ENCODE assay signal across 27 mouse cellular contexts in the genomic region with DNA sequence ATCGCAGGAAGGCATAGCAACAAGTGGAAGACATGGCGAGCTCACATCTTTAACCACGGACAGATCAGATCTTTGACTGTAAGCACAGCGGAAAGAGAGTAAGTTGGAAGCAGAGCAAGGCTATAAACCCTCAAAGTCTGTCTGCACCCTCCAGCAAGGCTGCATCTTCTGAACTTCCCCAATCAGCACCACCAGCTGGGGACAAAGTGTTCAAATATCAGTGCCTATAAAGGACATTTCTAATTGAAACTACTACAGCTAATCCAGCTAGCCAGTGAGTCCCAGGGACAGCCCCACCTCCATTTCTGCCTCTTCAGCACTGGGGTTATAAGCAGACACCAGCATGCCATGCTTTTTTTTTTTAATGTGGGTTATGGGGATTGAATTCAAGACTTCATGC. TPM values are rescaled to one million over a fixed set of nuclear protein-coding genes. Genes with fewer than 3 reads are reported as not detected.
A peak's percentile ranks its signal among the peaks of the same experiment; 100 is the strongest.
DNase-seq lines count a peak whose midpoint lies in the region; ATAC-seq and TF ChIP-seq lines count a peak whose summit lies in the region.
"Had no signal": no experiment of that assay in that cellular context is flagged by ENCODE, and none has a peak within 500 bp of the region (broad histone marks: within the 10 kb centered on the region; RNA-seq: fewer than 3 reads in every experiment).

No protein-coding gene starts in this region.

- no peak for TF ChIP-seq EP300 in CH12.LX (IDR thresholded peaks at IDR 0.05; ENCODE audit: low read length)

- no peak for ATAC-seq in CD4-positive, CD25-positive, alpha-beta regulatory T cell, adult 4 months
- ATAC-seq: activated CD4-positive, CD25-positive, alpha-beta regulatory T cell, adult 4 months; forebrain, embryonic 14.5 days; forebrain, postnatal 0 days; hindbrain, postnatal 0 days; inflammation-experienced regulatory T-cells, adult 6 months had no signal

- in situ Hi-C loops in CH12.LX (cut with MboI; ENCODE audit: low pct_ligation_motif_present, low pct_unique_long_range_greater_than_20kb, low sequenced_read_pairs) = no loop called here

- H3K79me2 ChIP-seq in CH12.LX (replicated peaks; ENCODE audit: control insufficient read depth, extremely low read depth, insufficient read depth, poor library complexity, severe bottlenecking) (no peaks in the 10 kb centered on the region), macrophage (ENCODE audit: inconsistent target) (no peaks in the 10 kb centered on the region)

- H3K27me3 ChIP-seq in spleen, adult 2 months (ENCODE audit: control insufficient read depth, insufficient read depth, low read length) = no peaks in the 10 kb centered on the region
- no peaks in the 10 kb centered on the region for H3K27me3 ChIP-seq in CH12.LX (replicated peaks)
- H3K27me3 ChIP-seq: embryonic facial prominence, embryonic 12.5 days; embryonic facial prominence, embryonic 15.5 days; heart, embryonic 13.5 days had no signal

- no peak for TF ChIP-seq CTCF in spleen, adult 2 months (IDR thresholded peaks at IDR 0.05; ENCODE audit: extremely low read depth, insufficient read depth, insufficient read length, insufficient replicate concordance)
- TF ChIP-seq CTCF in CH12.LX (conservative IDR thresholded peaks at IDR 0.05 in 1 of 2, IDR thresholded peaks at IDR 0.05 in 1 of 2; ENCODE audit: low read depth in 2 of 2, low read length in 2 of 2) = no peak
- TF ChIP-seq CTCF in bone marrow macrophage, adult 2 months (IDR thresholded peaks at IDR 0.05; ENCODE audit: low read depth, low read length) = no peak

- WGBS in spleen, adult 2 months = 58% methylated on average over 4 of the region's 4 CpGs
- WGBS in macrophage (ENCODE audit: missing documents) = 80% methylated on average over 4 of the region's 4 CpGs

- peak overlapping the region; percentile 1; the same call in 1 of the 2 replicates for H3K4me2 ChIP-seq in CH12.LX (ENCODE audit: insufficient read depth, low read depth, poor library complexity, severe bottlenecking)
- H3K4me2 ChIP-seq: embryonic facial prominence, embryonic 12.5 days; embryonic facial prominence, embryonic 15.5 days; heart, embryonic 13.5 days; hindbrain, embryonic 14.5 days had no signal

- peak overlapping the region; percentile 96 for H3K27ac ChIP-seq in spleen, adult 2 months (ENCODE audit: insufficient read depth, low read length)
- H3K27ac ChIP-seq in CH12.LX (ENCODE audit: insufficient read depth, low read depth) (peak overlapping the region; percentile 83), macrophage (peak overlapping the region; percentile 95)
- peak overlapping the region; percentile 99 for H3K27ac ChIP-seq in bone marrow macrophage, adult 2 months (ENCODE audit: insufficient read depth, low read depth, low read length)
- H3K27ac ChIP-seq: embryonic facial prominence, embryonic 12.5 days; embryonic facial prominence, embryonic 15.5 days; gastrocnemius, adult 2 months; heart, embryonic 10.5 days; heart, embryonic 13.5 days; hindbrain, embryonic 14.5 days; hindbrain, postnatal 0 days had no signal

- TF ChIP-seq RAD21 in CH12.LX (IDR thresholded peaks at IDR 0.05; ENCODE audit: low read depth, low read length) = no peak

- DNase-seq in spleen, adult 2 months (ENCODE audit: low read depth in 1 of 2, low spot score in 2 of 2) = no peak
- DNase-seq in spleen, adult 12 weeks (ENCODE audit: low spot score) = no peak
- no peak for DNase-seq in CH12.LX (ENCODE audit: extremely low read depth)
- DNase-seq in cerebellum, postnatal 25 days = no peak
- DNase-seq in left cerebral cortex, postnatal 25 days (ENCODE audit: low spot score in 2 of 2) = no peak
- DNase-seq: adrenal gland, adult 8-10 months; adrenal gland, postnatal 25 days; cerebellum, adult 11-12 months; cerebellum, adult 8-10 months; cerebellum, postnatal 10 days; forebrain, postnatal 0 days; gastrocnemius, adult 2 months; gastrocnemius, postnatal 14 days; heart, postnatal 14 days; heart, postnatal 4 days had no signal

- dilution Hi-C loops in CH12.LX (cut with MboI; ENCODE audit: extremely low pct_ligation_motif_present, extremely low pct_unique_long_range_greater_than_20kb, low sequenced_read_pairs) = no loop called here

- H3K36me3 ChIP-seq in spleen, adult 2 months (ENCODE audit: control insufficient read depth, insufficient read depth, low read length) = no peaks in the 10 kb centered on the region
- H3K36me3 ChIP-seq in CH12.LX (replicated peaks in 1 of 2; ENCODE audit: control insufficient read depth in 1 of 2, insufficient read depth in 1 of 2, low read length in 1 of 2) (peaks cover 0 to 8% of the 10 kb centered on the region in 2 experiments), macrophage (ENCODE audit: inconsistent target) (no peaks in the 10 kb centered on the region)

- H3K4me3 ChIP-seq in spleen, adult 2 months (ENCODE audit: extremely low read depth, insufficient read depth, insufficient read length) = no peak overlapping the region
- H3K4me3 ChIP-seq in CH12.LX (replicated peaks in 1 of 3; ENCODE audit: low read depth in 2 of 3, low read length in 2 of 3, poor library complexity in 1 of 3) (peak overlapping the region in 1 of 3 experiments; percentile 4), macrophage (ENCODE audit: inconsistent target) (no peak overlapping the region)
- no peak overlapping the region for H3K4me3 ChIP-seq in bone marrow macrophage, adult 2 months (ENCODE audit: insufficient read depth, low read length)
- H3K4me3 ChIP-seq: embryonic facial prominence, embryonic 12.5 days; embryonic facial prominence, embryonic 15.5 days; gastrocnemius, adult 2 months; heart, embryonic 10.5 days; heart, embryonic 13.5 days had no signal

- peaks cover 24% of the 10 kb centered on the region; the same call in 1 of the 2 replicates for H3K4me1 ChIP-seq in spleen, adult 2 months (ENCODE audit: control insufficient read depth, insufficient read depth, insufficient read length)
- H3K4me1 ChIP-seq in CH12.LX (ENCODE audit: control insufficient read depth in 1 of 2, insufficient read depth in 2 of 2) = peaks cover 35 to 62% of the 10 kb centered on the region in 2 experiments
- H3K4me1 ChIP-seq in bone marrow macrophage, adult 2 months (ENCODE audit: control insufficient read depth, insufficient read depth, low read length) = peaks cover 59% of the 10 kb centered on the region
- H3K4me1 ChIP-seq: embryonic facial prominence, embryonic 15.5 days had no signal

- TF ChIP-seq POLR2A in spleen, adult 2 months (IDR thresholded peaks at IDR 0.05; ENCODE audit: low read depth, low read length) = no peak
- TF ChIP-seq POLR2A in CH12.LX (IDR thresholded peaks at IDR 0.05; ENCODE audit: low read depth, low read length) = no peak
- no peak for TF ChIP-seq POLR2A in bone marrow macrophage, adult 2 months (IDR thresholded peaks at IDR 0.05; ENCODE audit: borderline replicate concordance, low read depth, low read length)

- H3K9me3 ChIP-seq in CH12.LX (replicated peaks; ENCODE audit: low read length) = no peaks in the 10 kb centered on the region
- H3K9me3 ChIP-seq: embryonic facial prominence, embryonic 12.5 days; embryonic facial prominence, embryonic 15.5 days; heart, embryonic 10.5 days; heart, embryonic 13.5 days had no signal

- H3K9ac ChIP-seq in CH12.LX (ENCODE audit: insufficient read depth, low read depth) = peak overlapping the region; percentile 18; the same call in 1 of the 2 replicates
- H3K9ac ChIP-seq: embryonic facial prominence, embryonic 12.5 days; embryonic facial prominence, embryonic 15.5 days; forebrain, postnatal 0 days; heart, embryonic 13.5 days; hindbrain, embryonic 14.5 days had no signal

- intact Hi-C loops in left cerebral cortex, postnatal 25 days (cut with DNase I) = no loop called here

RNA-seq across cellular contexts. Expression of a gene that starts 15.2 kb away (rescaled TPM):
- 300 and 352 TPM in 2 replicates for polyA plus RNA-seq in spleen, adult 2 months (2012; rRNA removed)
- total RNA-seq in CH12.LX (2012; rRNA removed) (275 and 327 TPM in 2 replicates), CH12.LX (2014; rRNA removed) (334 and 352 TPM in 2 replicates)
- polyA plus RNA-seq in CH12.LX (2012; ENCODE audit: insufficient read length, low read depth) (318 and 325 TPM in 2 replicates), macrophage (2018) (105 to 150 TPM (median 143 TPM) in 3 replicates)
- polyA plus RNA-seq in bone marrow macrophage, adult 2 months (2012; ENCODE audit: insufficient read depth, insufficient read length, missing spikeins) = 314 and 321 TPM in 2 replicates
- 100 to 1,000 TPM in 1 of 26 experiments, 10 to 100 TPM in 25; 16.9 to 122 (median 35.5) TPM for total RNA-seq in macrophage (2018; cell fraction: chromatin; rRNA removed)
- total RNA-seq in macrophage (2018; cell fraction: cytosol; rRNA removed) = 100 to 1,000 TPM; 101 to 168 (median 133) TPM
- total RNA-seq in macrophage (2018; cell fraction: nucleus; rRNA removed) = 100 to 1,000 TPM in 16 of 26 experiments, 10 to 100 TPM in 10; 64.2 to 209 (median 121) TPM
- total RNA-seq in left cerebral cortex, postnatal 25 days (2021) = 100 to 1,000 TPM; 407 to 414 TPM
- polyA plus RNA-seq in CD4-positive, CD25-positive, alpha-beta regulatory T cell, adult 4 months (2017; shearing (Covaris generic)) = 100 to 1,000 TPM; 290 to 354 TPM

RNA-seq across cellular contexts. Expression of a gene that starts 31.7 kb away (rescaled TPM):
- polyA plus RNA-seq in spleen, adult 2 months (2012; rRNA removed) = 62.9 and 85.0 TPM in 2 replicates
- total RNA-seq in CH12.LX (2012; rRNA removed) (49.8 and 58.7 TPM in 2 replicates), CH12.LX (2014; rRNA removed) (47.3 and 55.1 TPM in 2 replicates)
- polyA plus RNA-seq in CH12.LX (2012; ENCODE audit: insufficient read length, low read depth) (44.1 and 49.6 TPM in 2 replicates), macrophage (2018) (11.1 to 20.1 TPM (median 14.3 TPM) in 3 replicates)
- polyA plus RNA-seq in bone marrow macrophage, adult 2 months (2012; ENCODE audit: insufficient read depth, insufficient read length, missing spikeins) = 17.5 and 23.0 TPM in 2 replicates
- total RNA-seq in macrophage (2018; cell fraction: chromatin; rRNA removed) = 10 to 100 TPM in 16 of 26 experiments, 1 to 10 TPM in 10; 3.8 to 29.1 (median 11.1) TPM
- 10 to 100 TPM in 22 of 26 experiments, 1 to 10 TPM in 4; 6.4 to 19.3 (median 16.0) TPM for total RNA-seq in macrophage (2018; cell fraction: cytosol; rRNA removed)
- 10 to 100 TPM in 23 of 26 experiments, 1 to 10 TPM in 3; 5.4 to 31.7 (median 18.3) TPM for total RNA-seq in macrophage (2018; cell fraction: nucleus; rRNA removed)
- total RNA-seq in left cerebral cortex, postnatal 25 days (2021) = 10 to 100 TPM; 40.1 to 45.4 TPM
- 10 to 100 TPM; 34.8 to 52.8 TPM for polyA plus RNA-seq in CD4-positive, CD25-positive, alpha-beta regulatory T cell, adult 4 months (2017; shearing (Covaris generic))

RNA-seq across cellular contexts. Expression of a gene that starts 32.5 kb away (rescaled TPM):
- 82.8 and 89.4 TPM in 2 replicates for polyA plus RNA-seq in spleen, adult 2 months (2012; rRNA removed)
- total RNA-seq in CH12.LX (2012; rRNA removed) (27.2 and 28.2 TPM in 2 replicates), CH12.LX (2014; rRNA removed) (34.5 and 40.5 TPM in 2 replicates)
- polyA plus RNA-seq in CH12.LX (2012; ENCODE audit: insufficient read length, low read depth) (28.6 and 29.9 TPM in 2 replicates), macrophage (2018) (12.2 to 22.1 TPM (median 14.6 TPM) in 3 replicates)
- polyA plus RNA-seq in bone marrow macrophage, adult 2 months (2012; ENCODE audit: insufficient read depth, insufficient read length, missing spikeins) = 23.9 and 25.7 TPM in 2 replicates
- total RNA-seq in macrophage (2018; cell fraction: chromatin; rRNA removed) = 10 to 100 TPM in 22 of 26 experiments, 1 to 10 TPM in 4; 3.4 to 54.6 (median 29.8) TPM
- 10 to 100 TPM; 10.3 to 29.2 (median 21.3) TPM for total RNA-seq in macrophage (2018; cell fraction: cytosol; rRNA removed)
- total RNA-seq in macrophage (2018; cell fraction: nucleus; rRNA removed) = 10 to 100 TPM in 24 of 26 experiments, 1 to 10 TPM in 2; 8.3 to 55.5 (median 26.9) TPM
- total RNA-seq in left cerebral cortex, postnatal 25 days (2021) = under 1 TPM in 1 of 2 experiments, not detected in 1; 0.23 TPM
- polyA plus RNA-seq in CD4-positive, CD25-positive, alpha-beta regulatory T cell, adult 4 months (2017; shearing (Covaris generic)) = 100 to 1,000 TPM; 672 to 754 TPM

RNA-seq across cellular contexts. Expression of a gene that starts 57.1 kb away (rescaled TPM):
- 0.66 and 0.95 TPM in 2 replicates for polyA plus RNA-seq in spleen, adult 2 months (2012; rRNA removed)
- total RNA-seq in CH12.LX (2012; rRNA removed) = 1.3 and 1.5 TPM in 2 replicates
- total RNA-seq in CH12.LX (2014; rRNA removed) = 1.1 and 1.4 TPM in 2 replicates
- polyA plus RNA-seq in CH12.LX (2012; ENCODE audit: insufficient read length, low read depth) = 1.7 and 3.0 TPM in 2 replicates
- polyA plus RNA-seq in bone marrow macrophage, adult 2 months (2012; ENCODE audit: insufficient read depth, insufficient read length, missing spikeins) = not detected in 2 replicates
- under 1 TPM in 1 of 26 experiments, not detected in 25; 0.35 TPM for total RNA-seq in macrophage (2018; cell fraction: chromatin; rRNA removed)
- total RNA-seq in macrophage (2018; cell fraction: cytosol; rRNA removed) = not detected
- total RNA-seq in macrophage (2018; cell fraction: nucleus; rRNA removed) = not detected
- not detected in 3 replicates for polyA plus RNA-seq in macrophage (2018)
- not detected for total RNA-seq in left cerebral cortex, postnatal 25 days (2021)
- polyA plus RNA-seq in CD4-positive, CD25-positive, alpha-beta regulatory T cell, adult 4 months (2017; shearing (Covaris generic)) = not detected
- total RNA-seq: gastrocnemius, adult 2 months had no signal
- polyA plus RNA-seq: activated CD4-positive, CD25-positive, alpha-beta regulatory T cell, adult 4 months had no signal
